Mouse (Mus musculus) stomach, embryonic 16.5 days (tissue): ENCODE measurements around the gene Dusp1. TPM values are rescaled to one million over a fixed set of nuclear protein-coding genes. Genes with fewer than 3 reads are reported as not detected.
A peak's percentile ranks its signal among the peaks of the same experiment; 100 is the strongest.

Experiments
- ATAC-seq: fragments of 200-750 bp; cut with Nextera tagmentation; 2 replicates; pipeline ENCODE4 v1.8.0; 2017; ENCODE audit warnings: moderate number of reproducible peaks, moderate TSS enrichment; ENCODE audit not compliant: insufficient read depth, low FRiP score
- H3K27ac ChIP-seq: fragments of 300-500 bp; sonication (generic); 2 replicates; pipeline ENCODE4 v1.5.1; 2014; ENCODE audit warnings: low read length
- H3K27me3 ChIP-seq: fragments of 300-500 bp; sonication (generic); 2 replicates; pipeline ENCODE4 v1.6.1; 2014; ENCODE audit warnings: low read length, control low read depth, mixed read lengths; ENCODE audit not compliant: control insufficient read depth, insufficient read depth
- H3K36me3 ChIP-seq: fragments of 300-500 bp; sonication (generic); 2 replicates; pipeline ENCODE4 v1.6.1; 2014; ENCODE audit warnings: low read length; ENCODE audit not compliant: control insufficient read depth, insufficient read depth
- H3K4me1 ChIP-seq: fragments of 300-500 bp; sonication (generic); 2 replicates; pipeline ENCODE4 v1.6.1; 2014; ENCODE audit warnings: low read length, control low read depth, mixed read lengths; ENCODE audit not compliant: control insufficient read depth, insufficient read depth
- H3K4me2 ChIP-seq: fragments of 300-500 bp; sonication (generic); 2 replicates; pipeline ENCODE4 v1.6.1; 2014; ENCODE audit warnings: low read depth, low read length, mixed read lengths
- H3K4me3 ChIP-seq: fragments of 300-500 bp; sonication (generic); replicated peaks from 2 replicates; pipeline ENCODE4 v1.5.1; 2014; ENCODE audit warnings: mild to moderate bottlenecking, low read length
- H3K9ac ChIP-seq: fragments of 300-500 bp; sonication (generic); 2 replicates; pipeline ENCODE4 v1.6.1; 2014; ENCODE audit warnings: low read length
- H3K9me3 ChIP-seq: fragments of 300-500 bp; sonication (generic); replicated peaks from 2 replicates; pipeline ENCODE4 v1.6.1; 2016; ENCODE audit warnings: low read length, control low read depth; ENCODE audit not compliant: control insufficient read depth
- WGBS: fragments of 180-500 bp; shearing (Covaris S2); extraction: QIAGEN DNeasy Blood & Tissue Kit; methylation state at CpG from one replicate; pipeline ENCODE4 v1.1.7; 2014; 5-methylcytosine and 5-hydroxymethylcytosine counted together
- polyA plus RNA-seq: library from polyadenylated mRNA; unstranded; fragments of >200 nt; fragmentation: Nextera tagmentation; extraction: Ambion mirVana; gene quantifications from 2 replicates; pipeline ENCODE4 v1.2.1, GENCODE M21; 2015

Dusp1 gene
- polyA plus RNA-seq, 1 experiment from 2014 or later = 18.3 TPM

DNA sequence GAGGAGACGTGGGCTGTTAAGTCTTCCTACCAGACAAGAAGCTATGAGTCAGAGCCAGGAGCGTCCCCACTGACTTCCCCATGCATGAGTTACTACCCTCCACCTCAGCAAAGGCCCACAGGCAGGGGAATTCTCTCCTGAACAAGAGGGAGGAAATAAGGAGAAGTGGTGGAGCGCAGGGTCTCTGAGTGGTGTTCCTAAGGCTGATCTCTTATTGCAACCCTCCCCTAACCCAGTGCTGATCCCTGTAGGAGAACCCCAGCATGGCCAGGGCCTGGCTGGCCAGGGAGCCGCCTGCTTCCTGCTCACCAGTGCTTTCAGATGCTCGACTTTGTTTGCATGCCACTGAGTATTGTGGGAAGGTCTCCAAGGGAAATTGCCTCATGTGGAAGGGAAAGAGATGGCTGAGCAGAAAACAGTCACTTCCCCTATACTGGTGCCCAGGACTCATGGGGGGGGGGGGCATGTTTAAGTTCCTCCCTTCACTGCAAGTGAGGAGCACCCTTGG is 64.5 kb downstream of the Dusp1 start:
- Histone ChIP-seq H3K27me3 (no peaks in the 10 kb centered on the region), H3K4me3 (no peak overlapping the region), H3K4me1 (peaks cover 3% of the 10 kb centered on the region; the same call in 1 of the 2 replicates), H3K9ac (no peak overlapping the region), H3K27ac (peak overlapping the region; percentile 32), H3K36me3 (no peaks in the 10 kb centered on the region), H3K4me2 (no peak overlapping the region), H3K9me3 (peaks cover 7% of the 10 kb centered on the region)
- 63% methylated on average over 5 of the region's 5 CpGs for WGBS
- 0 out of 2 replicates have a peak, but pooled peaks have one; percentile 40 for ATAC-seq

DNA sequence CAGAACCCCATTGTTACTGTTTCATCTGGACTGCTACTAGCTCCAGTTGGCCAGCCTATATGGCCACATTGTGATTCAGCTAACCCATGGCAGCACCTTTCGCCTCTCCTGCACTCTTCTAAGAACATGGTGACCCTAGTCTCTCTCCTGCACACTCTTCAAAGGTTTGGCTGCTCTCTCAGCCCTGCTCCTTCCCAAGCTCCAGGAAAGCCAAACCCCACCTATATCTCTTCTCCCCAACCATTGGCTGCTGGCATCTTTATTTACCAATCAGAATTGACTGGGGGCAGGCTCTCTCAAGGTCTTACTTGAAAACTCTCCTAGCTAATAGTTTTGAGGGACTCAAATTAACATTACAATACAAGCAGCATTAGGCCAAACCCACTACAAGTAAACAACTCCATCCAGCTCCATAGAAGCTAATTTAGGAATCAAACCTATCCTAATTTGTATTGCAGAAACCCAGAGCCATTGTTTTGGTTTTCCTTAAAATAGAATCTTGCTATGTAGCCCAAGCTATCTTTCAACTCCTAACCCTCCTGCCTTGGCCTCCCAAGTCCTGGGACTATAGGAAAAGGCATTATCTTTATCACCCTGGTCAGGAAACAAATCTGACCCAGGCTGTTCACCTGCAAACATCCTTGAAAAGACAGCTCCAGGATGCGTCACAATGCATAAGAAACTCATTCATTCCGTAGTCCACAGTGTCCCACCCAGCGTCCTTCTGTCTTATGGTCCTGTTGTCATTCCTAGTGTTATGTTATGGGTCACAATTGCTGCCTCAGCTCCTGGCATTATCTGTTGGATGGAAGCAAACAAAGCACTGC is 67.1 kb downstream of the Dusp1 start:
- no peak overlapping the region for H3K4me3 ChIP-seq
- H3K4me2 ChIP-seq = no peak overlapping the region
- H3K27me3 ChIP-seq = no peaks in the 10 kb centered on the region
- ATAC-seq = no peak
- 78% methylated on average over 4 of the region's 4 CpGs for WGBS
- H3K4me1 ChIP-seq = no peaks in the 10 kb centered on the region
- peaks cover 7% of the 10 kb centered on the region for H3K9me3 ChIP-seq
- H3K9ac ChIP-seq = no peak overlapping the region
- no peak overlapping the region for H3K27ac ChIP-seq
- no peaks in the 10 kb centered on the region for H3K36me3 ChIP-seq

DNA sequence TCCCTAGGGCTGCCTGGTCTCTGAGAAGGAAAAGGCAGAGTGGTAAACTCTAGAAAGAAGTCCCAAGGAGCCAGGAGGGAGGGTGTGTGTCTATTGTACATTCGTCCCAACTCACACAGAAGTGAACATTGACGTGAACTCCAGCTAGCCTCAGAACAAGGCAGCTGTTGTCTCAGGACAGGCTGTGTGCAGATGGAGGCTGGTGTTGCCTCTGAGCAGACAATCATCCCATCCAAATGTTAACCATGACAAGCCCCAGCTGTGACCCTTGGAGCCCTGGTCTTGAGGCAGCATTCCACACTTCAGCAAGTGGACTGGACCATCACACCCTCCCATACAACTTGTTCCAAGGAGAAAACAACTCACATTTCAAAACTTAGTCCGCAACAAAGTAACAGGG is 69.7 kb downstream of the Dusp1 start:
- Histone ChIP-seq H3K9ac (no peak overlapping the region), H3K4me2 (no peak overlapping the region), H3K9me3 (peaks cover 7% of the 10 kb centered on the region), H3K27ac (no peak overlapping the region), H3K36me3 (no peaks in the 10 kb centered on the region), H3K4me1 (peaks cover 6% of the 10 kb centered on the region; the same call in 1 of the 2 replicates), H3K4me3 (no peak overlapping the region), H3K27me3 (no peaks in the 10 kb centered on the region)
- 87% methylated on average over 3 of the region's 3 CpGs for WGBS
- ATAC-seq = no peak

DNA sequence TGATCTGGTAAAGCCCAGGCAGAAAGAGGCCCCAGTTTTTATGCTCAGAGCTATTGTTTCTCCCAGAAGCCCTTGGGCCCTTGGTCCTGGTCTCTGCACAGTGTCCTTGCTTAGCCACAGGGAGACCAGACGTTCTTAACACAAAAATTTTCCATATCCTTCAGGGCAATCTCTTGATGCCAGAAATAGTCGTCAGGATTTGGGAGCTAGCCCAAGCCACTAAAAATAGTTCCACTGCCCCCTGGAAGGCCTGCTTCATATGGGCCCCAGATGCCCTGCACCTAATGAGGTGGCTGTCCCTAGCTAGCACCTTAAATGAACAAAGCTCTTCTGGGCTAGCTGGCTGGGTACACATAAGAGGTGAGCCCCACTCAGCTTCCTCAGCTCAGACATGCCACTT is 71.0 kb downstream of the Dusp1 start:
- WGBS = 54% methylated on average over 2 of the region's 2 CpGs
- no peak overlapping the region for H3K4me3 ChIP-seq
- H3K4me1 ChIP-seq = peaks cover 6% of the 10 kb centered on the region; the same call in 1 of the 2 replicates
- H3K9ac ChIP-seq = no peak overlapping the region
- H3K27ac ChIP-seq = no peak overlapping the region
- H3K36me3 ChIP-seq = no peaks in the 10 kb centered on the region
- ATAC-seq = peak; percentile 17; the same call in 1 of the 2 replicates
- peaks cover 7% of the 10 kb centered on the region for H3K9me3 ChIP-seq
- no peaks in the 10 kb centered on the region for H3K27me3 ChIP-seq
- no peak overlapping the region for H3K4me2 ChIP-seq

DNA sequence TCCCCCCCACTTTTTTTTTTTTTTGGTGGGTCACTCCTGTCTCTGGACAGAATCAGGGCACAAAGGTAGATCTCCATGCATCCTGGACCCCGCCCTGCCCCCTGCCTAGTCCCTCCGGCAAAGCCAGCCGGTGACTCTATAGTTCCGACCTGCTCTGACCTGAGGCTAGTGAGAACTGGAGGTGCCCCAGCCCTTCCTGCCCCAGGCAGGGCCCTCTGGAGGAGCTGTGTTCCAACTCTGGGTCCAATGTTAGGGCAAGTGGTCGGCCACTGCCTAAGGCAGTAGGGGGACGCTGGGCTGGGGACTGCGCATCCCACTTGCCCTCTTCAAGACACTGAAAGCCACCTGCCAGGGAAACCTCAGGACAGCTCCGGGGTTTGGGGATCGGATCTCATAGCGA is 71.9 kb downstream of the Dusp1 start:
- Histone ChIP-seq H3K4me1 (peaks cover 6% of the 10 kb centered on the region; the same call in 1 of the 2 replicates), H3K36me3 (no peaks in the 10 kb centered on the region), H3K27ac (no peak overlapping the region), H3K4me2 (no peak overlapping the region), H3K9ac (no peak overlapping the region), H3K4me3 (no peak overlapping the region), H3K27me3 (no peaks in the 10 kb centered on the region), H3K9me3 (peaks cover 7% of the 10 kb centered on the region)
- no peak for ATAC-seq
- 89% methylated on average over 10 of the region's 10 CpGs for WGBS

GRCm38 (mm10) chr17:26488711-26489403 is 73.1 kb downstream of the Dusp1 start:
- Histone ChIP-seq H3K9me3 (peaks cover 7% of the 10 kb centered on the region), H3K4me2 (no peak overlapping the region), H3K9ac (no peak overlapping the region), H3K4me1 (peaks cover 6% of the 10 kb centered on the region; the same call in 1 of the 2 replicates), H3K36me3 (no peaks in the 10 kb centered on the region), H3K27ac (no peak overlapping the region; the same call in 1 of the 2 replicates), H3K27me3 (no peaks in the 10 kb centered on the region), H3K4me3 (no peak overlapping the region)
- ATAC-seq = peak; percentile 22; the same call in 1 of the 2 replicates
- 56% methylated on average over 8 of the region's 8 CpGs for WGBS

DNA sequence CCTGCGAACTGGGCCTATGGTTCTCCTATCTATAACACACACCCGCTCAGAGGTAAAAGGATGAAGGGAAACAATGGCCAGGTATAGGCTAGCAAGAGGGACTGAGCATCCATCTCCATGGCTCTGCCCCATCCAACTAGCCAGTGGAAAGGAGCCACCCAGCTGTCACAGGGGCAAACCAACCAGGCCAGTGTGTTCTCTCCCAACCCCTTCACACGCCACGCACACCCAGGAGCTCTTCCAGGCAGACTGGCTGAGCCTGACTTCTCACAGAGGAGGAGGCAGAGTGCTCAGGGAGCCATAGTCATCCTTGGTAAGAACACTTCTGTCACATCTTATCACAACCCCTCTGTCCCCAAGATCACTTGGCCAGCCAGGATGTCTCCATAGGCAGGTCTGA is 74.0 kb downstream of the Dusp1 start:
- no peak for ATAC-seq
- H3K27ac ChIP-seq = no peak overlapping the region

DNA sequence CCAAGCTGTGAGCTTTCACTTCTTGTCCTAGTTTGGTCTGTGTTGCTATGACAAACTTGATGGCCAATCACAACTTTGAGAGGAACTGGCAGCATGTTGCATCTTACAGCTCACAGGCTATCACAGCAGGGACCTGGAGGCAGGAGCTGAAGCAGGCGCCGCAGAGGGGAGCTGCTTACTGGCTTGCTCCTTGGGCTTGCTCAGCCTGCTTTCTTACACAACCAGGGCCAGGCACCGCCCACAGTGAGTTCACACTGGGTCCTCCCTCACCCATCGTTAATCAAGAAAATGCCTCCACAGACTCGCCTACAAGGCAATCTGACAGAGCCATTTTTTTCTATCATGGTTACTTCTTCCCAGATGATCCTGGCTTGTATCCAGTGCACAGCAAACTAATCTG is 74.7 kb downstream of the Dusp1 start:
- WGBS = 54% methylated on average over 5 of the region's 5 CpGs
- no peak for ATAC-seq
- Histone ChIP-seq H3K4me3 (no peak overlapping the region), H3K27me3 (no peaks in the 10 kb centered on the region), H3K9me3 (no peaks in the 10 kb centered on the region; the same call in 1 of the 2 replicates), H3K27ac (no peak overlapping the region), H3K4me2 (no peak overlapping the region), H3K9ac (no peak overlapping the region), H3K4me1 (peaks cover 6% of the 10 kb centered on the region; the same call in 1 of the 2 replicates), H3K36me3 (no peaks in the 10 kb centered on the region)

More for the DNA sequence above, 74.0 kb downstream of the Dusp1 start:
- Histone ChIP-seq H3K36me3 (no peaks in the 10 kb centered on the region), H3K27me3 (no peaks in the 10 kb centered on the region), H3K9ac (no peak overlapping the region), H3K4me2 (no peak overlapping the region), H3K9me3 (peaks cover under 1% of the 10 kb centered on the region; the same call in 1 of the 2 replicates), H3K4me3 (no peak overlapping the region), H3K4me1 (peaks cover 6% of the 10 kb centered on the region; the same call in 1 of the 2 replicates)
- WGBS = 96% methylated on average over 4 of the region's 4 CpGs
